Mouse (Mus musculus) CD4-positive, CD25-positive, alpha-beta regulatory T cell, adult 4 months (primary cell): ENCODE measurements around the gene Gm20481. TPM values are rescaled to one million over a fixed set of nuclear protein-coding genes. Genes with fewer than 3 reads are reported as not detected.
"Not testable (repeated sequence)": the region's sequence is repeated elsewhere in the genome, so short reads cannot be mapped to it uniquely, and the experiment has no call there.

ENCODE experiments used
- ATAC-seq: one replicate; pipeline ENCODE4 v1.8.0; 2017
- polyA plus RNA-seq, 2 experiments: library from polyadenylated mRNA; unstranded; fragments of 100-300 nt; shearing (Covaris generic); gene quantifications; one replicate each; pipeline ENCODE4 v1.2.1; 2017

The Gm20481 gene
- 1 to 10 TPM in 1 of 2 experiments, not detected in 1; 3.1 TPM for polyA plus RNA-seq

- not testable (repeated sequence) for ATAC-seq
Observed at GRCm38 (mm10) chr17:34969822-34970221, at the start of gene Gm20481. TSS of gene Gm20481 (plus strand) at chr17:34969912.

- no peak for ATAC-seq
Observed at GRCm38 (mm10) chr17:34922939-34923338, 46.8 kb upstream of the Gm20481 start.

GRCm38 (mm10) chr17:34924258-34924657, 45.5 kb upstream of the Gm20481 start:
- no peak for ATAC-seq

- no peak for ATAC-seq
Observed at GRCm38 (mm10) chr17:34927306-34928019, 42.2 kb upstream of the Gm20481 start.

- no peak for ATAC-seq
Observed at GRCm38 (mm10) chr17:34928841-34929240, 40.9 kb upstream of the Gm20481 start.

- peak; percentile 98 for ATAC-seq
Observed at GRCm38 (mm10) chr17:34931061-34931734, 38.5 kb upstream of the Gm20481 start, which contains the start of gene Neu1. TSS of gene Neu1 (plus strand) at chr17:34931253.

- ATAC-seq = peak; percentile 22
Observed at GRCm38 (mm10) chr17:34931735-34932098, 38.0 kb upstream of the Gm20481 start.

GRCm38 (mm10) chr17:34932287-34932686, 37.4 kb upstream of the Gm20481 start:
- peak; percentile 29 for ATAC-seq

- ATAC-seq = no peak
Observed at GRCm38 (mm10) chr17:34934031-34934430, 35.7 kb upstream of the Gm20481 start.

GRCm38 (mm10) chr17:34934830-34935229, 34.9 kb upstream of the Gm20481 start:
- no peak for ATAC-seq

- no peak for ATAC-seq
Observed at GRCm38 (mm10) chr17:34937960-34938505, 31.7 kb upstream of the Gm20481 start.

GRCm38 (mm10) chr17:34941344-34942041, 28.2 kb upstream of the Gm20481 start:
- no peak for ATAC-seq

- ATAC-seq = no peak
Observed at GRCm38 (mm10) chr17:34943128-34943815, 26.4 kb upstream of the Gm20481 start.

GRCm38 (mm10) chr17:34944362-34944761, 25.4 kb upstream of the Gm20481 start:
- ATAC-seq = no peak

- no peak for ATAC-seq
Observed at GRCm38 (mm10) chr17:34946486-34947140, 23.1 kb upstream of the Gm20481 start.

- no peak for ATAC-seq
Observed at GRCm38 (mm10) chr17:34947606-34948005, 22.1 kb upstream of the Gm20481 start.

- ATAC-seq = not testable (repeated sequence)
Observed at GRCm38 (mm10) chr17:34948721-34949552, 20.8 kb upstream of the Gm20481 start.

- ATAC-seq = no peak
Observed at GRCm38 (mm10) chr17:34949553-34949969, 20.2 kb upstream of the Gm20481 start.

- no peak for ATAC-seq
Observed at GRCm38 (mm10) chr17:34950514-34951455, 18.9 kb upstream of the Gm20481 start.
